Mouse (Mus musculus) heart, adult 2 months (tissue): Measurements from ENCODE around the gene Frg2f1.

Experiments
- CTCF ChIP-seq: fragments of 200-600 bp; IDR thresholded peaks from 2 replicates; pipeline ENCODE4 v1.8.1; 2022; ENCODE audit warnings: antibody characterized with exemption, mild to moderate bottlenecking, moderate library complexity
- POLR2A ChIP-seq: fragments of 200-500 bp; IDR thresholded peaks from 2 replicates; pipeline ENCODE4 v1.6.1; 2011; ENCODE audit warnings: mild to moderate bottlenecking, low read depth, low read length, control low read depth; ENCODE audit not compliant: insufficient read depth

DNA sequence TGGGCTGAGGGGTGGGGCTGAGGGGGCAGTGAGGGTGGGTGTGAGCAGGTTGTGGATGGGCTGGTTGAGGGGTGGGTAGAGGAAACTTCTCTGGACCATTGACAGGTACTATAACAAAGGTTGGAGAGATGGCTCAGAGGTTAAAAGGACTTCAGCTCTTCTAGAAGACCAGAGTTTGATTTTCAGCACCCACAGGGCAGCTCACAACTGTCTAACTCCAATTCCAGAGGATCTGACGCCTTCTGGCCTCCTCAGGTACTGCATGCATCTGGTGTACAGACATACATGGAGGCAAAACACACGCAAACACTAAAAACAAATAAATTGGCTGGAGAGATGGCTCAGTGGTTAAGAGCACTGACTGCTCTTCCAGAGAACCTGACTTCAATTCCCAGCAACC, 27.7 kb downstream of the Frg2f1 start:
- no peak for TF ChIP-seq POLR2A
- no peak for TF ChIP-seq CTCF
